Mouse (Mus musculus): ENCODE measurements around the gene Rbms3. TPM values are rescaled to one million over a fixed set of nuclear protein-coding genes. Genes with fewer than 3 reads are reported as not detected.

Rbms3 gene
- total RNA-seq, 2 experiments from 2014 or later: 10.6 to 10.9 TPM

DNA sequence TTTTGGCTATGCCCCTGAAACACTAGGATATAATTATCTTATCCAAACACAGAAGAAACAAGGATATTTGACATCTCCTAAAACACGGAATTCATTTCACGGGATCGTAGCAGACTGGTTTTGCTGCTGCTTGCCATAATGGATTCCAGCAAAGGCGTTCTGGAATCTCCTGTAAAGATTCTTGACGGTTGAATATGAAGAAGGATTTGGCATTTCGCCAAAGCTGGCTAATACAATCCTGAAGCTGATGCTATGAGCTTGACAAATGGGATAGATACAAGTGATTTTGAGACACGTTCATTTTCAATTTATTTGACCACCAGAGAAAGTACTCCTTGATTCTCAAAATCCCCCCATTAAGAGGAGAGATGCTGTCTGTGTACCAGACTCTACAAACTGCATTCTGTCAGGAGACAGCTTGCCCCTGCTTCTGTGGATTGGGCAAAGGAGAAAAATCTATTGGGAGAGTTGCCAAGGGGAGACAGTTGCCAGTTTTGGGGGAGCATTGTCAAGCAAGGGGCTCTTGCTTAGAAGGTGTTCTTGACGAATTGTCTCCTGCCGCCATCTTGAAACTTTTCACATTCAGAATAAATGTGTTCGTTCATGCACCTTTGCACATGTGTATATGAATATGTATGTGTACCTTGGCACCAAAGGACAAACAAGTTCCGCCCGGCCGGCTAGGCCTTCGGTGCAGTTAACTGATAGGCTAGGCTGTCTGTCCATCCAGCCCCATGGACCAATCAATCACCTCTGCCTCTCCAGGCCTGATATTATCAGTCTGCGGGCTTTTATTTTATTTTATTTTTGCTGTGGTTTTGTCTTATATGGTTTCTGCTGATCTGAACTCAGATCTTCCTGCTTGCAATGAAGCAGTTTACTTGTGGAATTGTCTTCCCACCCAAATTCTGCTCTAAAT is 442.3 kb downstream of the Rbms3 start:
- no peak for DNase-seq

DNA sequence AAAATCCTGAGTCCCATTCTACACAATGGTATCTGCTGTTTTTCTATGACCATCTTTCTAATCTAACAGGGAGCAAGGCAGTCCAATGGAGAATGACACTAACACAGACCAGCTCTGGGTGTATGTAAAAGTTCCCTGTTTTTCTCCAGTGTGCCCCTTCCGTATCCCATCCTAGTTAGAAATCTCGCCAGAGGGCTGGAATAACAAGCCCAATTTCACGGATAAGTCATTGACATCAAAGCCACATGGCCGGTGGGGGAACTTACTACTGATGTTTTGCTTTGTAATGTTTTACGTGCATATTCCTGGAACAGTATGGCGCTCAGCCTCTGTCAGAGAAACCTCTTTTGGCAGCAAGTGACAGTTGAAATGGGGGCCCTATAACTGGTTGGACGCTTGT is 449.1 kb downstream of the Rbms3 start:
- no peak for DNase-seq

DNA sequence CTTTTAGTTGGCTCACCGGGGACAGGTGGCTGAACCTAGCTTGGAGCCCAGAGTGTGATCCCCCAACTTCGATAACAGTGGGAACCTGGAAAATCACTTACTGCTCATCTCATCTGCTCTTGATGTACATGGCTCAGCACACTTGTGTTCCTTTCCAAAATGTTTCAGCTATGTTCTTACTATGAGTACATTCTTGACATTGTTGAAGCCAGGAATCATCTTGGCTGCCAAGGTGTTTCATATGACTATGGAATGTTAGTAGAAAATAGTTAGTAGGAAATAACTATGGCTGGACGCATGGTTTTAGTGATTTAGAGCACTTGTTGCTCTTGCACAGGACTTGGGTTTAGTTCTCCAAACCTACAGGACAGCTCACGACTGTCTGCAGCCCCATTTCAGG is 451.3 kb downstream of the Rbms3 start:
- no peak for DNase-seq

DNA sequence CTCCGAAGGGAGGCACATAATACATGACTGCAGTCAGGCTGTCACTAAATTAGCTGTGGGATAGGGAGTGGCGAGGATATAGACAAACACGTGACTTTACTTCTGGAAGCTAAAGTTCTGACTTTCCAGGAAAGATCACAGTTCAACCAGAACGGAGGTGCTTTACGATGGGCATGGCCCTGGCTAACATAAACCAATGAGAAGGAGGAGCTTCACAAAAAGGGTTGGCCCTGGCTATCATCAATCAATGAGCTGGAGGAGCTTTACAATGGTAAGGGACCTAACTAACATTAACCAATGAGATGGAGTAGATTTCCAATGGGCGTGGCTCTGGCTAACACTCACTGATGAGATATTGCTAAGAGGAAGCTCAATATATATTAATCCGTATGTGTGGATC is 457.2 kb downstream of the Rbms3 start:
- DNase-seq: no peak

DNA sequence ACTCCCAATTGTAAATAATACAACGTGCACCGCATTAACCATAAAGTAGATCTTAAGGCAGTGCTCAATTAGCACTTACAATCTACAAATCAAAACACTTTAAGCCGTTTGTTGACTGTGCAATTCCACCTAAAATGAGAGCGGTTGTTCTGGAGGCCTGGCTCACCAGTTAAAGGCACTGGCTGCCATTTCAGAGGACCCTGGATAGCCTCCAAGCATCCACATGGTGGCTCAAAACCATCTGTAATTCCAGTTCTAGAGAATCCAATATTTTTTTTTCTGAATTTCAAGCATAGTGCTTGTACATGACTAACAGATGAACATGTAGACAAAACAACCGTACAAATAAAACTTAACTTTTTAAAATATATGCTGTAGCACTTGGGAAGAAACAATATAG is 460.5 kb downstream of the Rbms3 start:
- no peak for DNase-seq

DNA sequence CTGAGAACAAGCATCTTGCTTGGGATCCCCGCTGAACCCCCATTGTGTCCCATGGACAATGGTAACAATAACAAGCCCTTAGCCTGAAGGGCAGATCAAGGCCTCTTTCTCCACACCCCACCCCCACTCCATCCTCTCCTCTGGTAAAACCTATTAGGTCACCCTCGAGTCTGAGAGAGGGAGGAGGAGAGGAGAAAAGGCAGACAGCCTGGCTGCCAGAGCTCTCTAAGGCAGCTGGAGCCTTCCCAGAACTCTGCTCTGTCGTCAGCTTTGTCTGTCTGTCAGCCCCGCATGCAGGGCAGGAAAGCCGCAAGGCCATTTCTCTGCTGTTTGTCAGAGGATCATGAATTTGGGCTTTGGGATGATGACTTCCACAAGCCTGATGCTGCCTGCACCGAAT is 466.6 kb downstream of the Rbms3 start:
- no peak for DNase-seq

DNA sequence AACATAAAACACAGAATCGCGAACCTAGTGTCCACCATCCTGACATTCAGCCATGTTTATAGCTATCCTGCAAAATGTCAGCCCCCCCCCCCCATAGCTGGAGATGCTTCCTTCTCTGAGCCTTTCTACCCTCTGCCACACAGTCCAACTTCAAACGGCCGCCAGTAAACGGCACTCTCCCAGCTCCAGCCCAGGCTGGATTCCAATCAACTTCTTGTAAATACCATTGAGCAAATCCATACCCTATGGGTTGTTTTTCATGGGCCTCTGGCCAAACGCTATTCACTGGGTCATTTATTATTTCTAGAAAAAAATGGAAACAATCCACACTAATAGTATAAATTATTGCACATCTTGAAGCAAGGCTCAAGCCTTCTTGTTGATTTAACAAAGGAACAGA is 468.6 kb downstream of the Rbms3 start:
- DNase-seq: no peak

DNA sequence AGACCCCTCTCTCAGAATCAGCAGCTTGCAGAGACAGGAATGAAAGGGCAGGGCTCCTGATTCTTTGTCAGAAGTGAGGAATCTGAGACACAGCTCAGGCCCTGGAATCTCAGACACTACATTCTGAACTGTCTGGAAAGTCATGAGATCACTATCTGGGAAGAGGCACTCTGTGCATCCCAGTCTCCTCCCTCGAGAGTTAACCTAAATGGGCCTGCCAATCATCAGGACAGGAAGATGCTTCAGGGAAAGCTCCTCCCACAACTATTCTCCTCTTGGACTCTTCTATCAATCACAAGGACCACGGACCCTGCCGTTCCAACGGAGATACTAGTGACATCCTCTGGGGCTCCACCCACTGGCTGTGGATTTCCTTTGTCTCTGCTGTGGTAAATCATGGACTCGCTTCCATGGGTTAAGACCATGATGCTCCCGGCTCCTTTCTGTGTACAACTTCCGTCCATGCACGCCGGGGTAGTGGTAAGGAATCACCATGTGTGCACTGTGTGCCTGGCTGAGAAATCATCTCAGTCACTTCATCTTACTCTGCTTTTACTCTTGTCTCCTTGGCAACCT is 473.3 kb downstream of the Rbms3 start:
- DNase-seq: no peak

DNA sequence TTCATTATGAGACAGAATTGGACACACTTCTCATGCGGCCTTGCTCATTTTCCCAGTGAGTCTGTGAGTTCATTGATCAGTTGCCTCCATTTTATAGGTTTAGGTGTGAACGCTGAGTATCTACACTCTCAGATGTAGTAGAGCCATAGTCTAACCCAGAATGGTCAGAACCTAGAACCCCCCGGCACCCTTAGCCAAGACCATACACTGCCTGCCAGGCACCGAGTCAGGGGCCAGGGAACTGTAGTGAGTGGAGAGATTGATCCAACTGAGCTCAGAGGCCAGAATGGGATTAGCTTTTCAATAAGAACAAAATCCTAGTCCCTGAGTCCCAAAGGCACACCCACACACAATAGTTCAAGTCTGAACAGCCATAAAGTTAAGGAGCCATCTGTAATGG is 475.1 kb downstream of the Rbms3 start:
- peak; percentile 16 for DNase-seq

DNA sequence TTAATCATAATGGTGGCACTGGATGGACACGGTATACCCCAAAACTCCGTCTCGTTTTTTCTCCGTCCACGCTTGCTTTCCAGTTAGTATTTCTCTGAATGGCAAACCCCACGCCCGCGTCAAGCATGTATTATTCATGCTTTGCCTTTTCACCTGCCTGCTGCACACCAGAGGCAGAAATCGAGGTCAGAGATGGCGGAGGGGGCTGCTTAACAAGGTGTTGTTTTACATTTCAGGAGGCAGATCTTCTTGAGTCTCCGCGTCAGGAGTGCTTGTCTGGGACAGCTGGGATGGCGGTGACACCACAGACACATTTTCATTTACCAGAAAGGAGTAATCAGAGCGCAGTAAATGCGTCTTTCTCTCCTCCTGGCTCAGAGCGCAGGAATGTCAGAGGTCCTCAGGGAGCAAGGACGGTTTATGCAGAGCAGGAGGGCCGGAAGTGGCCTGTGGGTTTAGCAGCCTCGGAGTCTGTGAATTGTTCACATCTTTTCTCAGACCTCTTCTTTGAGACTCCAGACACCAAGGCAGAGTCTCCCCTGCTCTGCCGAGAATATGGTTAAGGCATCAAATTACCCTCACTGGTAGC is 475.9 kb downstream of the Rbms3 start:
- DNase-seq: peak; percentile 14

DNA sequence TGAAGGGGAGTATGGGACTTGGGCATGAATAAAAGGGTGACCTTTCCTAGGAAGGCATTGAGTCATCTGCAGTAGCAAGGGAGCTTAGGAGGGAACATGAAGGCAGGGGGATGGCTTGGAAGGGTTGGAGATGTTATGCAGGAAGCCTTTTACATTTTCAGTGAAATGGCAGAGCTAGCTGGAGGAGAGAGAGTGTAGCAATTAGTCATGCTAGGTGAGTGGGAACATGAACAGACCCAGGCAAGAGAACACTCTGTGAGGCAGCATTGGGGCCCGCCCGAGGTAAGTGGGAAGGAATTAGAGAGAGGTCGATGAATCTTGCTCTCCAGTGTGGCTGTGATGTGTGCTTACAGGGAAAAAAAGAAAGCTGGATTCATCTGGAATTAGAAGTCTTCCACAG is 477.8 kb downstream of the Rbms3 start:
- no peak for DNase-seq

DNA sequence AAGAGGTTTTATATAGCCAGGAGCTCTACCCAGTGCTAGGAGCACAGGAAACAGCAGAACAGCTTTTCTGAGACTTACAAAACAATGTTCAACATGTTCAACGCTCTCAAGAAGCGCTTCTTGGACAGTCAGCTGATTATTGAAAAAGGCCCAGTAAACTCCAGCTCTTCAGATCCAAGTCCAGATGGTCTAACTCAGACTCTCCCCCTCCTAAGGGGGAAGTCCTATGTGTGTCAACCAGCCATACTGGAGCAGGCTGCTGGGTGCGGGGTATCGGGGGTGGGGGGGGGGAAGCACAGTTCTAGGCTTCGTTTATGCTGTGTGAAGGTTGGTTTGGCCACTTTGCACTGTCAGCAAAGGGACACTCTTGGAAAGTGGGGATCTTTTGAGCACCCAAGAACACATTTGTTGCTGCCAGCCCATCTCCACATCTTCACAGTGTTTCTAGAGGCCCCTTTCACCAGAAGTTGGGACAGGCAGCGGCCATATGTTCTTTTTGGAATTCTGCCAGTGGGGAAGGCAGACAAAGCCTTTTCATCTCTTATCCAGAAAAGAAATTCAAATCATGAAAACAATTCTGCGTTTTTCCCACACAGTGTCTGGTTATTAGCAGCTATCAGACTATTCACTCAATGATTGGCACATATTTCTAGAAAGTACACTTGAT is 485.5 kb downstream of the Rbms3 start:
- no peak for DNase-seq

DNA sequence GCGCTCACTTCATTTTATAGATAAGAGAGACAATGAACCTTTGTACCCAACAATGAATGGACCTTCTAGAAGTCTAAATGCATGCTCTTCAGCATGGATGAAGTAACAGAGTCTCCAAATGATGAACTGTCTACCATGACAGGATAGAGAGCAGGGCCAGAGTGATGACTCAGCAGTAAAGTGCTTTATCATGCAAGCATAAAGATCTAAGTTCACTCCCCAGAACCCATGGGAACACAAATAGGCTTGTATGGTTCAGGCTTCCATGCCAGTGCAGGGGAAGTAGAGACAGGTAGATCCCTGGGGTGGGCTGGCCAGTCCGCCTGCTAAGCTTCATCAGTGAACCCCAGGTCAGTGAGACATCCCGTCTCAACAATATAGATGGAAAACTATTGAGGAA is 489.7 kb downstream of the Rbms3 start:
- no peak for DNase-seq

DNA sequence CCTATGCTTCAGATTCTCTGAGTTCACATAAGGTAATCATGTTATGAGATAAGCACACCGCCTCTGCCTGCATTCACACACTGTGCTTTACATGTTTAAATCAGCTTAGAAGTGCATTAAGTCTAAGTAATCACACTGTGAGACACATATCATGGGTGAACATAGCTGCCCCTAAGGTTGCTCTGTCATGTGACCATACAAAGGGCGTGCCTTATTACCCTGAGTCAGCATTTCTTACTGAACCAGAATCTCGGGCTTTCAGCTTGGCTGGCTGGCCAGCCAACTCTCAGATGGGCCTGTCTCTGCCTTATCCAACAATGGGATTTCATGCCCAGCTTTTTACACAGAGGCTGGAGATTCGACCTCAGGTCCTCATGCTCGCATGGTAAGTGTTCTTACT is 493.3 kb downstream of the Rbms3 start:
- no peak for DNase-seq

DNA sequence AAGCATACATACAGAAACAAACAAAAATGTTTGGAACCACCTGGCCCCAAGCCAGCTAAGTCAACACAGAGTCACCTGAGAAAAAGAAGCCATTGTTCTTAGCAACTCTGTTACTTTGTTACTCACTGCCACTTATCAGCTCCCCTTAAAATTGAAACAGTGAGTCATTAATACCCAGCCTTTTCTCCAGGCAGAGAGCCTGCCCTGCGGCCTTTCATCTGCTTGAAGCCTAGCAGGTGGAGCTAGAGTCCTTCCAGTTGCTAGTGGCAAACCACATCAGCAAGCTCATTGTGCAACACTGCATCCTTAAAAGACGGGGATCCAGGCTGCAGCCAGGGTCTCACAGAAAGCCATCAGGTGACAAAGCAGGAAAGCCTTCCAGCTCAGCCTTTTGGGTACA is 495.7 kb downstream of the Rbms3 start:
- DNase-seq: no peak

DNA sequence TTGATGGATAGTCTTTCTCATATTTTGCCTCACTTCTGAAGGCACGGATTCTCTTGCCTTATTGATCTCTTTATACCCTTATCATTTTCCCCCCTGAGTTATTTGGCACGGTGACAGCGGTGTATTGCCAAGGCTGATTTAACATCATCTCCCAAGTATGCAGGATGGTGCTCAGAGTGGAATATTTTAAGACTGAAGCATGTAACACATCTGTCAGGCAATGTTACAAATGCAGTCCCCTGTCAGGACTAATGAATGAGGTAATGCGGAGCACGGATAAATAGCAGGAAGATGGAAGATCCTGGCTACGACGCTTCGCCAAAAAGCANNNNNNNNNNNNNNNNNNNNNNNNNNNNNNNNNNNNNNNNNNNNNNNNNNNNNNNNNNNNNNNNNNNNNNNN is 502.9 kb downstream of the Rbms3 start:
- no peak for DNase-seq

DNA sequence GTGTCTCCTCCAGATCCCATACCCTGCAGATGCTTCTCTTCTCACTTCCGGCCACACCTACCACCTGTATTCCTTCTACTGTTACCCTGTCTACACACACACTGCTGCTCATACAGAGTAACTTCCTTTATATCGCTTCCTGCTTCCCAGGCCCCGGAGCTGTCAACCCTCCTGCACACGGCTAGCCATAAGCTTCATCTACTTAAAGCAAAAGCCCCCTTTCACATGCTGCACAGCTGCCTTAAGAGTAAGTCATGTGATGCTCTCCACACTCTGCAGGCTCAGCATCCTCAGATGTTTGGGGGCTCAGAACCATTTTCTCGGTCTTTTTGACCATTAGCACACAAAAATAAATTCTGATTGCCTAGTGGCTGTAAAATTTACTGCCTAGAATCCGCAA is 503.9 kb downstream of the Rbms3 start:
- DNase-seq: no peak

DNA sequence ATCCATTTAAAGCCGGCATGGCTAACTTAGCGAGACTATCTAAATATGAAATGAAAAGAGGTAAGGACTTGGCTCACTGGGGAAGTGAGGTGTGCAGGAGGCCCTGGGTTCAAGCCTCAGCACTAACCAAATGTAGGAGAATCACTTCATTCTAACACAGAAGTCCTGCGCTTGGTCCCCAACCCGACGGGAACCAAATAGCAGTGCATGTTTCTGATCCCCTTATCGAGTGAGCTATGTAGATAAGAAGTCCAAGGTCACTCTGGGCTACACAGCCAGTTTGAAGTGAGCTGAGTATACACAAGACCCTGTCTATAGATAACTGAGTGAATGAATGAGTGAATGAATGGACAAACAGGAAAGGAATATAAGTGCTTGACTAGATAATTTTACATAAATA is 508.1 kb downstream of the Rbms3 start:
- DNase-seq: no peak

DNA sequence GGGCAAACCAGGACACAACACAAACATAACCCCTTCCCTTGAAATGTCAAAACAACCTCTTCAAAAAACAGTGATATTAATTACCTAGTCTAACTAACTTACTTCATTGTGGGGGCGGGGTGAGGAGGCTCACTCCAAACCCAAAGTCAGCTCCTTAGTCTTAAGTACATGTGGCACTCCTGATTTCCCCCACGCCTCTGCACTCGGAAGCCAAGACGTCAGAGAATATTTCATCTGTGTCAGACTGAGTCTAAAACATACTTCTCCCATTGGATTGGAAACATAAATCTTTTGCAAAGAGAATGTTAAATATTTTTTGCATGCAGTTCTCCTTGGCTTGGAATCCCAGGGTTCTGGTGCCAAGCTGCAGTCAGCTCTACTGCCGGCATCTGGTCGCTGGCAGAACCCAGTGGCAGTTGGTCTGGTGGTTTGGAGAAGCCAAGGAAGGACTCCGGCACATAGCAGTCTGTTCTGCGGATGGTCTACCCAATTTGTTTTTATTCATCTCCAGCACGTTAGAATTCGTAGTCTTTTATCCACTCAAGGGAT is 512.5 kb downstream of the Rbms3 start:
- peak; percentile 33 for DNase-seq

DNA sequence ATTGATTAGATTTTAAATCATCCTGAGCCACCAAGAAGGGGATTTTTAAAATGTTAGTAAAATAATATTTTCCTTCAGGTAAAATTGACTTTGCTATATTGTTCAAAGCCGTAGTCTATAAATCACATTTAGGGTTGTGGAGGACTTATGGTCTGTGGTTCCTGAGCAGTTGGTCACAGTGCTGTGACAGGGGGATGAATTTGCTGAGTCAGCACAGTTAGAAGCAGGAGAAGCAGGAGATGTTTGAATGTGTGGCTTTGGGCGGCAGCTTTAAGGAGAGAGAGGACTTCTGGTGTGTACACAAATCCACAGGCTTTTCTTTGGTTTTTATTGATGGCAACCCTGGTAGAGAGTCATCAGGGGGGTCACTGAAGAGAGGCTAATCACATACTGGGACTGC is 514.1 kb downstream of the Rbms3 start:
- DNase-seq: no peak

DNA sequence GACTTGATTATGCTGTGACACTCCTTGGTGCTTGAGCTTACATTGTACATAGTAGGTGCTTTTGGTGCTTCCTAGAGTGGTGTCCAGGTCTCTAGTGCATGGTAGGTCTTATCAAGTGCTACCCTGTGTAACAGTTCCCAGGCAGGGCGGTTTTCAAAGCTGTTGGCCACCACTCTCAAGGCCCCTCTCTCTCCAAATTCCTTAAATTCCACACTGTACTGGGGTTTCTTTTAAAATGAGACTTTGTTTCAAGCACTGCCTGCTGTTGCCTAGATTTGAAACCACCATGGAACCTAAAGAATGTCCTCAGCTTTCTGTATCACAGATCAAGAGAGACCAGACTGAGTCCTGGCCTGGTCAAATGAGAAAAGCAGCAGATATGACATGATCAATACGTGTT is 516.1 kb downstream of the Rbms3 start:
- no peak for DNase-seq

DNA sequence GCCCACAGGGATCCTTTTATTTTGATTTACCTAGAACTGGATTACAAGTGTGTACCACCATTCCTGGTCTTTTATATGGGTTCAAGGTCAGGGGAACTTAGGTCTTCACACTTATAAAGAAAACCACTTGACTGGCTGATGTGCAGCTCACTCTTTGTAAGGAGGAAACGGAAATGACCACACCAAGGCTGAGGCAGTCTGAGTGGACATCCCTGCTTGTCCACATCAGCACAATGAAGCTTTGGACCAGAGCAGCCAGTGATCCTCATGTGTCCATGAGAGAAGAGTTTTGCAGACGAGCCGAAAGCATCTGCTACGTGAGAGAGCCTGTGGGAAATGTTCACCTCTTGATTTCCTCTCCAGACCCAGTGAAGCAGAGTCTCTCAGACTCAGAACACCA is 521.8 kb downstream of the Rbms3 start:
- DNase-seq: no peak
